Mouse (Mus musculus): ENCODE measurements around the gene Dlx4.

DNA sequence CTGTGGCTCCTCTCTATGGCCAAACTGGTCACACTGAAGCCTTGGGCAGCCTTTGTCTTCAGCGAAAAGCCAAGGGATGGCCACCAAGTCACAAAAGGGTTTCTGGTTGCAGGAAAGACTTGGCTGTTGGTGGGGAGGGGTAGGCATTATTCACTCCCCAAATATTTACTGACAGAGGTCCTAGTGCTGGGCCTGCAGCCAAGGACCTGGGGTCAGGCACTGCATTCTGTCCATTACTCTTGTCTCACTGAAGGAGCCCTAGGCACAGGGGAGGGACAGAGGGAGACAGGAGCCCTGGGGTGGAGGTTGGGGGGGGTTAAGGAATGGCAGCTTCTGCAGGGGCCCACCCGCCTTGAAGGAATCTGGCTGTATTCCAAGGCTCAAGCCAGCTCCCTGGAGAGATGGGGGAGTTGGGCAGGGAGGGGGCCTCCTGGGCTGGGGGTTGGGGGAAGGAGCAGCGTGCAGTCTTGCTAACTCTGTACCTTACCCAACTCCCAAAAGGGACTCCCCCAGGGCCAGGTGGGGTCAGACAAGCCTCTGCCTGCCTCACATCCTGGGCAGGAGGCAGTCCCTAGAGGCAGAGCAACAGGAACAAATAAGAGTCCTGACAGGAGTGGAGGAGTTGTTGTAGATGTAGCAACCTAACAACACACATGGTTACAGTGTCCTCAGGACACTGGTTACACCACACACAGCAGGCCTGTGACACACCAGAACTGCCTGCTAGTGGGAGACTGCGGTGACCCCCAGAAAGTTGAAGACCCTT is 49.3 kb downstream of the Dlx4 start:
- TF ChIP-seq CTCF (conservative IDR thresholded peaks at IDR 0.05; ENCODE audit: low read length) (no peak), POU5F1 (IDR thresholded peaks at IDR 0.05; ENCODE audit: borderline replicate concordance, low read length) (no peak), NANOG (IDR thresholded peaks at IDR 0.05; ENCODE audit: borderline replicate concordance, low read length) (no peak)
